25 mouse cellular contexts compared by ENCODE assay signal in genomic region chr11:53869172-53869571, GRCm38 (mm10). TPM values are rescaled to one million over a fixed set of nuclear protein-coding genes. Genes with fewer than 3 reads are reported as not detected.
DNase-seq lines count a peak whose midpoint lies in the region; ATAC-seq lines count a peak whose summit lies in the region.
"Had no signal": no experiment of that assay in that cellular context is flagged by ENCODE, and none has a peak within 500 bp of the region (broad histone marks: within the 10 kb centered on the region; RNA-seq: fewer than 3 reads in every experiment).

No protein-coding gene starts in this region.

- peak overlapping the region; percentile 62; the same call in 1 of the 2 replicates for H3K27ac ChIP-seq in heart, embryonic 13.5 days (replicated peaks)
- H3K27ac ChIP-seq in heart, embryonic 16.5 days (ENCODE audit: low read length), result peak overlapping the region; percentile 56; the same call in 1 of the 2 replicates
- H3K27ac ChIP-seq: embryonic facial prominence, embryonic 10.5 days; embryonic facial prominence, embryonic 12.5 days; forebrain, embryonic 13.5 days; forebrain, embryonic 15.5 days had no signal

- H3K27me3 ChIP-seq in heart, embryonic 13.5 days (replicated peaks), result no peaks in the 10 kb centered on the region
- no peaks in the 10 kb centered on the region for H3K27me3 ChIP-seq in heart, embryonic 16.5 days (ENCODE audit: control insufficient read depth, insufficient read depth, low read length)
- H3K27me3 ChIP-seq: CH12.LX; embryonic facial prominence, embryonic 12.5 days; forebrain, embryonic 13.5 days; forebrain, embryonic 15.5 days; Patski had no signal

- WGBS in heart, embryonic 13.5 days, result 41% methylated on average over 5 of the region's 5 CpGs
- WGBS in heart, embryonic 16.5 days, result 53% methylated on average over 5 of the region's 5 CpGs

- H3K4me1 ChIP-seq in heart, embryonic 13.5 days, result peaks cover 23% of the 10 kb centered on the region
- peaks cover 5% of the 10 kb centered on the region for H3K4me1 ChIP-seq in heart, embryonic 16.5 days (ENCODE audit: control insufficient read depth, insufficient read depth, low read length)
- H3K4me1 ChIP-seq: embryonic facial prominence, embryonic 10.5 days; embryonic facial prominence, embryonic 12.5 days; forebrain, embryonic 13.5 days; forebrain, embryonic 15.5 days had no signal

- H3K9me3 ChIP-seq in heart, embryonic 13.5 days, result no peaks in the 10 kb centered on the region
- no peaks in the 10 kb centered on the region for H3K9me3 ChIP-seq in heart, embryonic 16.5 days (replicated peaks; ENCODE audit: control insufficient read depth, low read length)
- H3K9me3 ChIP-seq: embryonic facial prominence, embryonic 10.5 days; embryonic facial prominence, embryonic 12.5 days; forebrain, embryonic 13.5 days; forebrain, embryonic 15.5 days; G1E had no signal

- ATAC-seq in heart, embryonic 13.5 days (ENCODE audit: extremely low read depth, insufficient number of reproducible peaks, low FRiP score, low TSS enrichment), result no peak; the same call in 1 of the 2 replicates
- 0 out of 2 replicates have a peak, but pooled peaks have one; percentile 62 for ATAC-seq in heart, embryonic 16.5 days (replicated peaks; ENCODE audit: extremely low read depth, insufficient read depth, low FRiP score)
- ATAC-seq: activated CD4-positive, CD25-positive, alpha-beta regulatory T cell, adult 4 months; CD4-positive, CD25-positive, alpha-beta regulatory T cell, adult 4 months; forebrain, embryonic 13.5 days; forebrain, embryonic 15.5 days; forebrain, postnatal 0 days; Patski had no signal

- peaks cover 34% of the 10 kb centered on the region for H3K36me3 ChIP-seq in heart, embryonic 13.5 days
- peaks cover 20% of the 10 kb centered on the region for H3K36me3 ChIP-seq in heart, embryonic 16.5 days (ENCODE audit: control insufficient read depth, insufficient read depth)

- no peak overlapping the region for H3K4me2 ChIP-seq in heart, embryonic 13.5 days
- no peak overlapping the region for H3K4me2 ChIP-seq in heart, embryonic 16.5 days (ENCODE audit: low read depth, low read length)
- H3K4me2 ChIP-seq: embryonic facial prominence, embryonic 12.5 days; forebrain, embryonic 13.5 days; forebrain, embryonic 15.5 days had no signal

- intact Hi-C loops in heart, postnatal 36 days (cut with DNase I), result no loop called here

- peak; percentile 1 for DNase-seq in adrenal gland, postnatal 14 days
- DNase-seq in adrenal gland, postnatal 10 days, result no peak
- no peak for DNase-seq in heart, adult 8-10 months (ENCODE audit: low spot score)
- no peak for DNase-seq in heart, postnatal 36 days
- DNase-seq: adrenal gland, adult 8-10 months; adrenal gland, postnatal 36 days; B cell, adult 2 months; cerebellum, adult 11-12 months; cerebellum, adult 2 months; cerebellum, adult 9-10 months; cerebellum, postnatal 10 days; cerebellum, postnatal 25 days; forebrain, postnatal 0 days had no signal

- H3K9ac ChIP-seq in heart, embryonic 13.5 days, result no peak overlapping the region
- no peak overlapping the region for H3K9ac ChIP-seq in heart, embryonic 16.5 days (ENCODE audit: low read length)
- H3K9ac ChIP-seq: embryonic facial prominence, embryonic 12.5 days; forebrain, embryonic 13.5 days; forebrain, embryonic 15.5 days; forebrain, postnatal 0 days had no signal

- no peak overlapping the region for H3K4me3 ChIP-seq in heart, embryonic 13.5 days
- no peak overlapping the region for H3K4me3 ChIP-seq in heart, embryonic 16.5 days (ENCODE audit: low read length)
- H3K4me3 ChIP-seq: embryonic facial prominence, embryonic 10.5 days; embryonic facial prominence, embryonic 12.5 days; forebrain, embryonic 13.5 days; forebrain, embryonic 15.5 days had no signal

RNA-seq across cellular contexts. Expression of gene Gm12216, which starts 10.1 kb away (rescaled TPM):
- total RNA-seq in adrenal gland, postnatal 14 days (2021), result 4.6 and 6.0 TPM in 2 replicates
- 1 to 10 TPM; 5.7 to 7.9 TPM for total RNA-seq in adrenal gland, postnatal 10 days (2021)
- 0.22 and 0.25 TPM in 2 replicates for polyA plus RNA-seq in heart, embryonic 13.5 days (2015; fragmentation: Nextera tagmentation; extraction: Ambion mirVana)
- total RNA-seq in heart, adult 8-10 months (2022), result 1 to 10 TPM; 1.2 to 3.0 (median 2.1) TPM
- 1.4 and 2.7 TPM in 2 replicates for polyA plus RNA-seq in heart, embryonic 16.5 days (2015; fragmentation: Nextera tagmentation; extraction: Ambion mirVana)
- total RNA-seq in heart, postnatal 36 days (2021), result 1 to 10 TPM; 1.6 TPM
- total RNA-seq: forebrain, postnatal 0 days had no signal
- polyA plus RNA-seq: embryonic facial prominence, embryonic 10.5 days; forebrain, embryonic 11.5 days; forebrain, embryonic 15.5 days; G1E had no signal

RNA-seq across cellular contexts. Expression of gene Slc22a5, which starts 22.3 kb away (rescaled TPM):
- total RNA-seq in adrenal gland, postnatal 14 days (2021), result 42.5 and 48.6 TPM in 2 replicates
- 10 to 100 TPM; 33.7 to 40.7 TPM for total RNA-seq in adrenal gland, postnatal 10 days (2021)
- polyA plus RNA-seq in heart, embryonic 13.5 days (2015; fragmentation: Nextera tagmentation; extraction: Ambion mirVana), result 6.4 and 8.7 TPM in 2 replicates
- total RNA-seq in heart, adult 8-10 months (2022), result 10 to 100 TPM; 19.8 to 26.2 (median 23.5) TPM
- polyA plus RNA-seq in heart, embryonic 16.5 days (2015; fragmentation: Nextera tagmentation; extraction: Ambion mirVana), result 9.0 and 10.6 TPM in 2 replicates
- total RNA-seq in heart, postnatal 36 days (2021), result 10 to 100 TPM; 28.4 to 30.4 TPM
